Mouse (Mus musculus) adrenal gland, postnatal 0 days (tissue): ENCODE results near the gene Rorc. TPM values are rescaled to one million over a fixed set of nuclear protein-coding genes. Genes with fewer than 3 reads are reported as not detected.

Source experiments
- polyA plus RNA-seq: library from polyadenylated mRNA; unstranded; fragments of >200 nt; fragmentation: Nextera tagmentation; extraction: Ambion mirVana; gene quantifications from 2 replicates; pipeline ENCODE4 v1.2.1, GENCODE M21; 2015

Gene Rorc
- 4.4 and 5.9 TPM in 2 replicates for polyA plus RNA-seq

GRCm38 (mm10) chr3:94372641-94373040 lies at the start of gene Rorc:
Rorc (plus strand) TSS chr3:94372794.

GRCm38 (mm10) chr3:94341959-94342422 lies 30.6 kb upstream of the Rorc start, which contains the start of gene Them5:
Them5 (plus strand) TSS chr3:94342099.

GRCm38 (mm10) chr3:94362138-94362537 lies 10.5 kb upstream of the Rorc start, which contains the start of gene C2cd4d:
C2cd4d (plus strand) TSS chr3:94362438.

GRCm38 (mm10) chr3:94398217-94398616 lies 25.6 kb downstream of the Rorc start, which contains the start of gene Lingo4:
Lingo4 (plus strand) TSS chr3:94398517.

GRCm38 (mm10) chr3:94413031-94413679 lies 40.6 kb downstream of the Rorc start, which contains the start of gene Tdrkh:
Tdrkh (plus strand) TSS chr3:94413273.

GRCm38 (mm10) chr3:94442951-94443596 lies 70.5 kb downstream of the Rorc start, which contains the start of gene Mrpl9:
Mrpl9 (plus strand) TSS chr3:94443318.

GRCm38 (mm10) chr3:94443597-94443964 lies 71.0 kb downstream of the Rorc start, which contains the start of gene Oaz3:
Oaz3 (minus strand) TSS chr3:94443915.

Other genes with a start within 250 kb of the Rorc start
- not detected in 2 replicates for gene Gm10696, start 194.6 kb upstream of the Rorc start, polyA plus RNA-seq
- gene Gm5286, start 176.1 kb upstream of the Rorc start, polyA plus RNA-seq = not detected in 2 replicates
- not detected in 2 replicates for gene Gm4778, start 108.8 kb upstream of the Rorc start, polyA plus RNA-seq
- 15.5 and 24.3 TPM in 2 replicates for gene Them4, start 62.7 kb upstream of the Rorc start, polyA plus RNA-seq
- gene Them5, start 30.7 kb upstream of the Rorc start, polyA plus RNA-seq = not detected in 2 replicates
- gene C2cd4d, start 10.4 kb upstream of the Rorc start, polyA plus RNA-seq = 1.7 and 2.2 TPM in 2 replicates
- gene Lingo4, start 25.7 kb downstream of the Rorc start, polyA plus RNA-seq = 0.14 and 0.57 TPM in 2 replicates
- 11.8 and 17.9 TPM in 2 replicates for gene Tdrkh, start 40.5 kb downstream of the Rorc start, polyA plus RNA-seq
- gene Mrpl9, start 70.5 kb downstream of the Rorc start, polyA plus RNA-seq = 68.0 and 70.0 TPM in 2 replicates
- gene Oaz3, start 71.1 kb downstream of the Rorc start, polyA plus RNA-seq = 0.32 and 0.33 TPM in 2 replicates
- 62.1 and 70.2 TPM in 2 replicates for gene Celf3, start 105.5 kb downstream of the Rorc start, polyA plus RNA-seq
- gene Riiad1, start 107.5 kb downstream of the Rorc start, polyA plus RNA-seq = 37.1 and 41.1 TPM in 2 replicates
- gene Snx27, start 209.9 kb downstream of the Rorc start, polyA plus RNA-seq = 18.4 and 26.9 TPM in 2 replicates